28 mouse cellular contexts compared by ENCODE assay signal in the genomic region with DNA sequence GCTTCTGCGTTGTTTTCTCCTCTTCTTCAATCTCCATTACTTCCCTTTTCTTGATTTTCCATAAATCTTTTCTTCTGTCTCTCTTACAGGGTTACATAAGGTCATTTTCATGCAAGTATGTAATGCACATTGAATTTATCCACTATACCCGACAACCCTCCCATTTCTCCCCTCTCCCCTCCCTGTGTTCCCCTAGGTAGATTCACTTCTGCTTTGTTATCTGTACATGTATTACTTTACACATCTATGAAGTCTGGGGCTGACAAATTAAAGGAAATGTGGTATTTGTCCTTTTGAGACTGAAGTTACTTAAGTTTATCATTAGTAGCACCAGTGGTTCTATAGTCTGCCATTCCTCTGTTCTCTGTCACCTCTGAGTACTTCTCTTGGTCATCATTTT. TPM values are rescaled to one million over a fixed set of nuclear protein-coding genes. Genes with fewer than 3 reads are reported as not detected.
"Had no signal": no experiment of that assay in that cellular context is flagged by ENCODE, and none has a peak within 500 bp of the region (broad histone marks: within the 10 kb centered on the region; RNA-seq: fewer than 3 reads in every experiment).

No protein-coding gene starts in this region.

- H3K4me3 ChIP-seq: embryonic facial prominence, embryonic 10.5 days; embryonic facial prominence, embryonic 12.5 days; embryonic facial prominence, embryonic 13.5 days; embryonic facial prominence, embryonic 15.5 days; erythroblast, embryonic 14.5 days; forebrain, embryonic 10.5 days; forebrain, embryonic 12.5 days; forebrain, embryonic 13.5 days; forebrain, embryonic 15.5 days; heart, adult 2 months; heart, embryonic 10.5 days had no signal

- H3K27ac ChIP-seq: embryonic facial prominence, embryonic 10.5 days; embryonic facial prominence, embryonic 12.5 days; embryonic facial prominence, embryonic 13.5 days; embryonic facial prominence, embryonic 15.5 days; forebrain, embryonic 10.5 days; forebrain, embryonic 12.5 days; forebrain, embryonic 13.5 days; forebrain, embryonic 15.5 days; heart, adult 2 months; heart, embryonic 10.5 days had no signal

- ATAC-seq: forebrain, embryonic 13.5 days; forebrain, embryonic 14.5 days; forebrain, embryonic 15.5 days; forebrain, embryonic 16.5 days; forebrain, postnatal 0 days had no signal

- DNase-seq: cerebellum, adult 2 months; cerebellum, adult 8-10 months; cerebellum, adult 9-10 months; cerebellum, adult 9-11 months; cerebellum, postnatal 10 days; cerebellum, postnatal 25 days; cerebellum, postnatal 36 days; forebrain, postnatal 0 days; gastrocnemius, postnatal 10 days; gastrocnemius, postnatal 14 days; gastrocnemius, postnatal 25 days; gastrocnemius, postnatal 36 days; heart, adult 11 months; heart, adult 18-20 months; heart, adult 2 months had no signal

RNA-seq across cellular contexts. Expression of a gene that starts 18.2 kb away (rescaled TPM):
- total RNA-seq: gastrocnemius, adult 18-20 months; gastrocnemius, postnatal 25 days; gastrocnemius, postnatal 36 days had no signal
